Mouse (Mus musculus) neural tube, embryonic 13.5 days (tissue): ENCODE measurements around the gene Apoa2. TPM values are rescaled to one million over a fixed set of nuclear protein-coding genes. Genes with fewer than 3 reads are reported as not detected.

Experiments
- ATAC-seq: fragments of 200-750 bp; cut with Nextera tagmentation; 2 replicates; pipeline ENCODE4 v1.8.0; 2017; ENCODE audit warnings: low read depth, mild to moderate bottlenecking, moderate TSS enrichment, moderate library complexity
- H3K27ac ChIP-seq: fragments of 300-500 bp; sonication (generic); replicated peaks from 2 replicates; pipeline ENCODE4 v1.5.1; 2015; ENCODE audit warnings: moderate library complexity, mild to moderate bottlenecking, inconsistent platforms
- H3K27me3 ChIP-seq: fragments of 300-500 bp; sonication (generic); 2 replicates; pipeline ENCODE4 v1.6.1; 2015; ENCODE audit warnings: mild to moderate bottlenecking, inconsistent platforms
- H3K36me3 ChIP-seq: fragments of 300-500 bp; sonication (generic); 2 replicates; pipeline ENCODE4 v1.6.1; 2015; ENCODE audit warnings: mild to moderate bottlenecking, inconsistent platforms
- H3K4me1 ChIP-seq: fragments of 300-500 bp; sonication (generic); replicated peaks from 2 replicates; pipeline ENCODE4 v1.6.1; 2015; ENCODE audit warnings: inconsistent platforms
- H3K4me2 ChIP-seq: fragments of 300-500 bp; sonication (generic); 2 replicates; pipeline ENCODE4 v1.6.1; 2015; ENCODE audit warnings: inconsistent platforms, mild to moderate bottlenecking, moderate library complexity
- H3K4me3 ChIP-seq: fragments of 300-500 bp; sonication (generic); 2 replicates; pipeline ENCODE4 v1.5.1; 2015; ENCODE audit warnings: mild to moderate bottlenecking, inconsistent platforms
- H3K9ac ChIP-seq: fragments of 300-500 bp; sonication (generic); 2 replicates; pipeline ENCODE4 v1.6.1; 2015; ENCODE audit warnings: moderate library complexity, mild to moderate bottlenecking, inconsistent platforms
- H3K9me3 ChIP-seq: fragments of 300-500 bp; sonication (generic); 2 replicates; pipeline ENCODE4 v1.6.1; 2016; ENCODE audit warnings: inconsistent platforms
- WGBS: fragments of 180-500 bp; shearing (Covaris S2); methylation state at CpG from one replicate; pipeline ENCODE4 v1.1.7; 2015; 5-methylcytosine and 5-hydroxymethylcytosine counted together
- polyA plus RNA-seq: library from polyadenylated mRNA; unstranded; fragments of >200 nt; fragmentation: Nextera tagmentation; extraction: Ambion mirVana; gene quantifications from 2 replicates; pipeline ENCODE4 v1.2.1, GENCODE M21; 2015

The Apoa2 gene
- polyA plus RNA-seq, 1 experiment from 2014 or later = 6.8 TPM

DNA sequence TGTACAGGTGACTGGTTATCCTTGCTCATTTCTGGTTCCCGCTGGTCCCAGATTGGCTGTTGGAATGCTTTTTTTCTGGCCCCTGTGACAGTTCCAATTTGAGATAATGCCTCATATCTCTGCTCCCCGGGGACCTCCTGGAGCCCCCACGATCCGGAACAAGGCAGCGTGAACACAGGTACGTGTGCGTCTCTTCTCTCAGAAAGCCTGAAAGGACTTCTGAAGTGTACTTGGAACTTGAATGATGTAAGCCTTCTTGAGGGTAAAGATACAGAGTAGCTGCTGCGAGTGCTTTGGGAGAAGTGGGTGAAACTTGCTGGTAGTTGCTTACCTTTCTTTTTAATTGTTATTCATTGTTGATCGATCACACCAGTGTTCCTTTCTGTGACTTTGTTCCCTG, 46.3 kb downstream of the Apoa2 start:
- Histone ChIP-seq H3K9me3 (no peaks in the 10 kb centered on the region), H3K4me3 (peak overlapping the region; percentile 88), H3K36me3 (peaks cover 46% of the 10 kb centered on the region), H3K9ac (peak overlapping the region; percentile 88), H3K27ac (no peak overlapping the region), H3K27me3 (no peaks in the 10 kb centered on the region), H3K4me2 (peak overlapping the region; percentile 98), H3K4me1 (peaks cover 28% of the 10 kb centered on the region)
- ATAC-seq = no peak
- whole genome bisulfite sequencing = 56% methylated on average over 9 of the region's 9 CpGs

DNA sequence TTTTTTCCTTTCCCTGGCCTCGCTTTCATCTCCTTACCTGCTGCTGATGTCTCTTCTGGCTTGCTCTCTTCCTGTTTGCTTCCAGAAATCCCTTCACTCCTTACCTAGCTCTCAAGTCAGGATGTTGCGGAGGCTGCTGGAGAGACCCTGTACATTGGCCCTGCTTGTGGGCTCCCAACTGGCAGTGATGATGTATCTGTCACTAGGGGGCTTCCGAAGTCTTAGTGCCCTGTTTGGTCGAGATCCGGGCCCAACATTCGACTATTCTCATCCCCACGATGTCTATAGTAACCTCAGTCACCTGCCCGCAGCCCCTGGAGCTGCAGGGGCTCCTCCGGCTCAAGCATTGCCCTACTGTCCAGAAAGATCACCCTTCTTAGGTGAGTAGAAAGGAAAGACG, 46.8 kb downstream of the Apoa2 start:
- Histone ChIP-seq H3K4me1 (peaks cover 32% of the 10 kb centered on the region), H3K27ac (no peak overlapping the region), H3K4me3 (peak overlapping the region; percentile 88; the same call in 1 of the 2 replicates), H3K36me3 (peaks cover 50% of the 10 kb centered on the region), H3K27me3 (no peaks in the 10 kb centered on the region), H3K9me3 (no peaks in the 10 kb centered on the region), H3K9ac (0 out of 2 replicates have a peak overlapping the region, but pooled peaks have one; percentile 88), H3K4me2 (peak overlapping the region; percentile 98)
- WGBS = 77% methylated on average over 10 of the region's 10 CpGs
- no peak for ATAC-seq

DNA sequence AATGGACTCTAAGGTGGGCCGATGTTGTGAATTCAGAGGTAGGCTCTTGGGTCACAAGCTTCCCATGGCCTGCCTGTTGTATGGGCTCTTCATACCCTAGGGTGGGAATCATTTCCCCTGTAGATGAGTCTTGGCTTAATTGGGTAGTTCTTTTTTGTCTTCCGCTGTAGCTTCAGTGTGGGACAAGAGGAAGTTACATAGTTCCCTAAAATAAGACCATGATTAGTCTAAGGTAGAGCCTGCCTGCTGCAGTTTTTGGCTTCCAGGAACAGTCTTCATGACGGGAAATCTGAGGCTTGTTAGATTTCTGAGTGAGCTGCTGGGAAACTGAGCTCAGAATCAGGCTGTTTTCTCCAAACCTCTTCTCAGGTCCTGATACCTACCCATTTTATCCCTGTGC, 47.2 kb downstream of the Apoa2 start:
- H3K27ac ChIP-seq = no peak overlapping the region
- no peaks in the 10 kb centered on the region for H3K9me3 ChIP-seq
- no peak for ATAC-seq
- H3K36me3 ChIP-seq = peaks cover 55% of the 10 kb centered on the region
- WGBS = 94% methylated on average over 3 of the region's 3 CpGs
- H3K4me3 ChIP-seq = no peak overlapping the region
- H3K27me3 ChIP-seq = no peaks in the 10 kb centered on the region
- H3K4me1 ChIP-seq = peaks cover 32% of the 10 kb centered on the region
- H3K4me2 ChIP-seq = peak overlapping the region; percentile 98
- H3K9ac ChIP-seq = 0 out of 2 replicates have a peak overlapping the region, but pooled peaks have one; percentile 88

DNA sequence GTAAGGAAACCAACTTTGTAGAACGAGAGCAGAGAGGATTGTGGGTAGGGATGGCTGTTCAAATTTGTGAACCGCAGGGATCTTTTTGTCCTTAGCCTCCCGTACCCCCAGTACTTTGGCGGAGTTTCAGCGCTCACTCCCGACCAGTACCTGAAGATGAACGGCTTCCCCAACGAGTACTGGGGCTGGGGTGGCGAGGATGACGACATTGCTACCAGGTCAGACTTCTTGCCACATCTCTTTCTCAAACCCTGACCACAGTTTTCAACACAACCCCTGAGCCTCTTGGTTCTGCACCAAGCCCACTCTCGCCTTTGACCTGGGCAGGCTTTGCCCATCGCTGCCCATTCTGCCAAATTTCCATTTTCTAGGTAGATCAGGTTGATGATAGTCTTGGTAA, 49.3 kb downstream of the Apoa2 start:
- WGBS = 89% methylated on average over 12 of the region's 12 CpGs
- no peak overlapping the region for H3K4me3 ChIP-seq
- peaks cover 72% of the 10 kb centered on the region for H3K36me3 ChIP-seq
- H3K9ac ChIP-seq = no peak overlapping the region
- peaks cover 32% of the 10 kb centered on the region for H3K4me1 ChIP-seq
- no peak overlapping the region for H3K27ac ChIP-seq
- H3K9me3 ChIP-seq = no peaks in the 10 kb centered on the region
- ATAC-seq = no peak
- no peaks in the 10 kb centered on the region for H3K27me3 ChIP-seq
- no peak overlapping the region for H3K4me2 ChIP-seq

DNA sequence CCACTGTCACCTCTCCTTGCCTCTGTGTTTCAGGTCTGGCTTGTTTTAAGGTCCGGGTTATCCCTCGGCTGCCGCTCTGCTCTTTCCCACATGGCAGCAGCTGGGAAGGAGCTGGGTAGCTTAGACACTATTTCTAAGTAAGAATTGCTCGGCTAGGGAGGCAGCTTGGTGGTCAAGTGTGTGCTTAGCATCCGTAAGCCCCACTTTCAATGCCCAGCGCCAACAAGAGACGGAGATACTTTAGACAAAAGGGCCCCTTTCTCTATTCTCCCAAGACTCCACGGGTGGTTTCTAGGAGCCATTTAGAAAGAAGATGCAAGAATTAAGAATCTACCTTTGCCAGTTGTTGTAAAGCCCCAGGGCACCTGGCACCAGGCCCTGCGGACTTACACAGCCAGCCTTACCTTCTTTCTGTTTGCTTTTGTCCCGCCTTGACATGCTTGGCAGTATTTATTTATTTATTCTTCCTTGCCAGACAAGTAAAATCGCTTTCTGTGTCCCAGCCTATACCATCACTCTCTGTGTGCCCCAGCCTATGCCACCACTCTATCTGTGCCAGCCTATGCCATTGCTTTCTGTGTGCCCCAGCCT, 50.4 kb downstream of the Apoa2 start:
- no peak overlapping the region for H3K4me2 ChIP-seq
- H3K27me3 ChIP-seq = no peaks in the 10 kb centered on the region
- peaks cover 34% of the 10 kb centered on the region for H3K4me1 ChIP-seq
- no peaks in the 10 kb centered on the region for H3K9me3 ChIP-seq
- WGBS = 80% methylated on average over 11 of the region's 11 CpGs
- no peak overlapping the region for H3K9ac ChIP-seq
- no peak overlapping the region for H3K4me3 ChIP-seq
- ATAC-seq = no peak
- H3K36me3 ChIP-seq = peaks cover 72% of the 10 kb centered on the region
- H3K27ac ChIP-seq = no peak overlapping the region

Other genes with a start within 250 kb of the Apoa2 start
- gene Fcgr2b, start 248.5 kb upstream of the Apoa2 start, polyA plus RNA-seq = 0.59 and 0.83 TPM in 2 replicates
- not detected in 2 replicates for gene Fcgr4, start 206.1 kb upstream of the Apoa2 start, polyA plus RNA-seq
- 9.0 and 10.9 TPM in 2 replicates for gene Fcgr3, start 160.1 kb upstream of the Apoa2 start, polyA plus RNA-seq
- 2.8 and 2.9 TPM in 2 replicates for gene Cfap126, start 111.1 kb upstream of the Apoa2 start, polyA plus RNA-seq
- gene Sdhc, start 74.5 kb upstream of the Apoa2 start, polyA plus RNA-seq = 278 and 279 TPM in 2 replicates
- 20.7 and 25.7 TPM in 2 replicates for gene Mpz, start 74.3 kb upstream of the Apoa2 start, polyA plus RNA-seq
- 13.9 and 18.4 TPM in 2 replicates for gene Pcp4l1, start 28.8 kb upstream of the Apoa2 start, polyA plus RNA-seq
- gene Nr1i3, start 11.1 kb upstream of the Apoa2 start, polyA plus RNA-seq = 0.22 and 0.25 TPM in 2 replicates
- gene Tomm40l, start 2.5 kb upstream of the Apoa2 start, polyA plus RNA-seq = 32.6 and 42.6 TPM in 2 replicates
- gene Fcer1g, start 9.3 kb downstream of the Apoa2 start, polyA plus RNA-seq = 38.6 and 38.7 TPM in 2 replicates
- 3.0 and 4.3 TPM in 2 replicates for gene Adamts4, start 25.4 kb downstream of the Apoa2 start, polyA plus RNA-seq
- gene Ndufs2, start 26.3 kb downstream of the Apoa2 start, polyA plus RNA-seq = 257 and 263 TPM in 2 replicates
- 94.0 and 97.8 TPM in 2 replicates for gene B4galt3, start 45.3 kb downstream of the Apoa2 start, polyA plus RNA-seq
- gene Ppox, start 56.1 kb downstream of the Apoa2 start, polyA plus RNA-seq = 43.1 and 47.2 TPM in 2 replicates
- 89.3 and 97.3 TPM in 2 replicates for gene Usp21, start 62.9 kb downstream of the Apoa2 start, polyA plus RNA-seq
- gene Ufc1, start 70.0 kb downstream of the Apoa2 start, polyA plus RNA-seq = 124 and 132 TPM in 2 replicates
- gene Dedd, start 104.1 kb downstream of the Apoa2 start, polyA plus RNA-seq = 47.4 and 52.7 TPM in 2 replicates
- 51.9 and 52.1 TPM in 2 replicates for gene Nit1, start 120.6 kb downstream of the Apoa2 start, polyA plus RNA-seq
- gene Pfdn2, start 120.6 kb downstream of the Apoa2 start, polyA plus RNA-seq = 152 and 159 TPM in 2 replicates
- gene Klhdc9, start 135.7 kb downstream of the Apoa2 start, polyA plus RNA-seq = 3.3 and 4.0 TPM in 2 replicates
- 2.1 TPM in 2 replicates for gene Nectin4, start 145.0 kb downstream of the Apoa2 start, polyA plus RNA-seq
- 1.2 TPM in 2 replicates for gene Arhgap30, start 163.9 kb downstream of the Apoa2 start, polyA plus RNA-seq
- gene Usf1, start 186.3 kb downstream of the Apoa2 start, polyA plus RNA-seq = 183 and 188 TPM in 2 replicates
- 7.8 and 8.5 TPM in 2 replicates for gene Tstd1, start 193.8 kb downstream of the Apoa2 start, polyA plus RNA-seq
- 14.7 and 15.1 TPM in 2 replicates for gene F11r, start 212.5 kb downstream of the Apoa2 start, polyA plus RNA-seq